Mouse (Mus musculus) neural tube, embryonic 13.5 days (tissue): ENCODE results near the gene Gm14214. TPM values are rescaled to one million over a fixed set of nuclear protein-coding genes. Genes with fewer than 3 reads are reported as not detected.

Experiments used
- ATAC-seq: fragments of 200-750 bp; cut with Nextera tagmentation; 2 replicates; pipeline ENCODE4 v1.8.0; 2017; ENCODE audit warnings: low read depth, mild to moderate bottlenecking, moderate TSS enrichment, moderate library complexity
- H3K27ac ChIP-seq: fragments of 300-500 bp; sonication (generic); replicated peaks from 2 replicates; pipeline ENCODE4 v1.5.1; 2015; ENCODE audit warnings: moderate library complexity, mild to moderate bottlenecking, inconsistent platforms
- H3K27me3 ChIP-seq: fragments of 300-500 bp; sonication (generic); 2 replicates; pipeline ENCODE4 v1.6.1; 2015; ENCODE audit warnings: mild to moderate bottlenecking, inconsistent platforms
- H3K36me3 ChIP-seq: fragments of 300-500 bp; sonication (generic); 2 replicates; pipeline ENCODE4 v1.6.1; 2015; ENCODE audit warnings: mild to moderate bottlenecking, inconsistent platforms
- H3K4me1 ChIP-seq: fragments of 300-500 bp; sonication (generic); replicated peaks from 2 replicates; pipeline ENCODE4 v1.6.1; 2015; ENCODE audit warnings: inconsistent platforms
- H3K4me2 ChIP-seq: fragments of 300-500 bp; sonication (generic); 2 replicates; pipeline ENCODE4 v1.6.1; 2015; ENCODE audit warnings: inconsistent platforms, mild to moderate bottlenecking, moderate library complexity
- H3K4me3 ChIP-seq: fragments of 300-500 bp; sonication (generic); 2 replicates; pipeline ENCODE4 v1.5.1; 2015; ENCODE audit warnings: mild to moderate bottlenecking, inconsistent platforms
- H3K9ac ChIP-seq: fragments of 300-500 bp; sonication (generic); 2 replicates; pipeline ENCODE4 v1.6.1; 2015; ENCODE audit warnings: moderate library complexity, mild to moderate bottlenecking, inconsistent platforms
- H3K9me3 ChIP-seq: fragments of 300-500 bp; sonication (generic); 2 replicates; pipeline ENCODE4 v1.6.1; 2016; ENCODE audit warnings: inconsistent platforms
- WGBS: fragments of 180-500 bp; shearing (Covaris S2); methylation state at CpG from one replicate; pipeline ENCODE4 v1.1.7; 2015; 5-methylcytosine and 5-hydroxymethylcytosine counted together
- polyA plus RNA-seq: library from polyadenylated mRNA; unstranded; fragments of >200 nt; fragmentation: Nextera tagmentation; extraction: Ambion mirVana; gene quantifications from 2 replicates; pipeline ENCODE4 v1.2.1, GENCODE M21; 2015

Gene Gm14214
- polyA plus RNA-seq, 1 experiment from 2014 or later = not detected

- Histone ChIP-seq H3K27ac (peak within 1 kb of the TSS; percentile 99), H3K9ac (peak within 1 kb of the TSS; percentile 94), H3K27me3 (no peaks in the 10 kb centered on the region), H3K4me3 (peak within 1 kb of the TSS; percentile 98), H3K9me3 (no peaks in the 10 kb centered on the region), H3K4me2 (peak within 1 kb of the TSS; percentile 98), H3K4me1 (peaks cover 38% of the 10 kb centered on the region), H3K36me3 (no peaks in the 10 kb centered on the region)
- WGBS = under 1% methylated on average over 89 of the region's 89 CpGs
- ATAC-seq = peak; percentile 97
Observed at GRCm38 (mm10) chr2:154790656-154791483, 21.0 kb upstream of the Gm14214 start, which contains the start of the genes Raly and a. Gene Raly, plus strand, starts transcription at chr2:154791096. Gene a, plus strand, starts transcription at chr2:154791402.

GRCm38 (mm10) chr2:154789977-154790655, 20.3 kb upstream of the Gm14214 start:
- Histone ChIP-seq H3K4me1 (peaks cover 44% of the 10 kb centered on the region), H3K27me3 (no peaks in the 10 kb centered on the region), H3K9me3 (no peaks in the 10 kb centered on the region), H3K4me2 (peak overlapping the region; percentile 98), H3K36me3 (no peaks in the 10 kb centered on the region), H3K9ac (peak overlapping the region; percentile 47), H3K4me3 (peak overlapping the region; percentile 98), H3K27ac (peak overlapping the region; percentile 99)
- no peak for ATAC-seq
- WGBS = 5% methylated on average over 14 of the region's 14 CpGs

GRCm38 (mm10) chr2:154789381-154789780, 19.6 kb upstream of the Gm14214 start:
- Histone ChIP-seq H3K27me3 (no peaks in the 10 kb centered on the region), H3K9ac (no peak overlapping the region), H3K4me1 (peaks cover 40% of the 10 kb centered on the region), H3K36me3 (no peaks in the 10 kb centered on the region), H3K4me3 (no peak overlapping the region), H3K27ac (no peak overlapping the region), H3K4me2 (no peak overlapping the region), H3K9me3 (no peaks in the 10 kb centered on the region)
- WGBS = 74% methylated on average over 6 of the region's 6 CpGs
- no peak for ATAC-seq

- Histone ChIP-seq H3K4me1 (peaks cover 29% of the 10 kb centered on the region), H3K4me3 (no peak overlapping the region), H3K9ac (no peak overlapping the region), H3K4me2 (no peak overlapping the region), H3K36me3 (no peaks in the 10 kb centered on the region), H3K9me3 (no peaks in the 10 kb centered on the region), H3K27me3 (no peaks in the 10 kb centered on the region), H3K27ac (no peak overlapping the region)
- ATAC-seq = no peak
- 80% methylated on average over 11 of the region's 11 CpGs for WGBS
Observed at GRCm38 (mm10) chr2:154786776-154787175, 16.9 kb upstream of the Gm14214 start.

GRCm38 (mm10) chr2:154786187-154786586, 16.4 kb upstream of the Gm14214 start:
- H3K9ac ChIP-seq = no peak overlapping the region
- H3K9me3 ChIP-seq = no peaks in the 10 kb centered on the region
- no peak overlapping the region for H3K27ac ChIP-seq
- H3K27me3 ChIP-seq = no peaks in the 10 kb centered on the region
- H3K4me2 ChIP-seq = no peak overlapping the region
- H3K4me3 ChIP-seq = no peak overlapping the region
- no peaks in the 10 kb centered on the region for H3K36me3 ChIP-seq
- WGBS = 51% methylated on average over 3 of the region's 3 CpGs
- H3K4me1 ChIP-seq = peaks cover 29% of the 10 kb centered on the region
- no peak for ATAC-seq

- Histone ChIP-seq H3K27me3 (no peaks in the 10 kb centered on the region), H3K4me2 (no peak overlapping the region), H3K4me1 (peaks cover 29% of the 10 kb centered on the region), H3K36me3 (no peaks in the 10 kb centered on the region), H3K4me3 (no peak overlapping the region), H3K9ac (no peak overlapping the region), H3K27ac (no peak overlapping the region), H3K9me3 (no peaks in the 10 kb centered on the region)
- no peak for ATAC-seq
- 65% methylated on average over 3 of the region's 3 CpGs for WGBS
Observed at GRCm38 (mm10) chr2:154785284-154785683, 15.5 kb upstream of the Gm14214 start.

- 43% methylated on average over 17 of the region's 17 CpGs for WGBS
- peaks cover 23% of the 10 kb centered on the region for H3K4me1 ChIP-seq
- no peaks in the 10 kb centered on the region for H3K9me3 ChIP-seq
- no peak overlapping the region for H3K4me3 ChIP-seq
- no peak overlapping the region for H3K4me2 ChIP-seq
- peak overlapping the region; percentile 61; the same call in 1 of the 2 replicates for H3K27ac ChIP-seq
- no peak overlapping the region for H3K9ac ChIP-seq
- no peak for ATAC-seq
- H3K27me3 ChIP-seq = no peaks in the 10 kb centered on the region
- H3K36me3 ChIP-seq = no peaks in the 10 kb centered on the region
Observed at GRCm38 (mm10) chr2:154782856-154783650, 13.2 kb upstream of the Gm14214 start.

GRCm38 (mm10) chr2:154782361-154782760, 12.5 kb upstream of the Gm14214 start:
- Histone ChIP-seq H3K4me2 (no peak overlapping the region), H3K4me1 (peaks cover 23% of the 10 kb centered on the region), H3K27ac (no peak overlapping the region), H3K27me3 (no peaks in the 10 kb centered on the region), H3K9ac (no peak overlapping the region), H3K9me3 (no peaks in the 10 kb centered on the region), H3K4me3 (no peak overlapping the region), H3K36me3 (no peaks in the 10 kb centered on the region)
- WGBS = 72% methylated on average over 4 of the region's 4 CpGs
- ATAC-seq = no peak

GRCm38 (mm10) chr2:154779648-154780047, 9.8 kb upstream of the Gm14214 start:
- no peak overlapping the region for H3K4me2 ChIP-seq
- ATAC-seq = no peak
- peaks cover 17% of the 10 kb centered on the region for H3K4me1 ChIP-seq

GRCm38 (mm10) chr2:154776496-154776895, 6.7 kb upstream of the Gm14214 start:
- Histone ChIP-seq H3K27me3 (no peaks in the 10 kb centered on the region), H3K9me3 (no peaks in the 10 kb centered on the region), H3K9ac (no peak overlapping the region), H3K36me3 (no peaks in the 10 kb centered on the region), H3K4me3 (no peak overlapping the region), H3K4me1 (0 out of 2 replicates have a peak, but pooled peaks cover under 1% of the 10 kb centered on the region), H3K27ac (no peak overlapping the region), H3K4me2 (no peak overlapping the region)
- WGBS = 77% methylated on average over 7 of the region's 7 CpGs
- ATAC-seq = no peak

More at GRCm38 (mm10) chr2:154779648-154780047, 9.8 kb upstream of the Gm14214 start:
- 75% methylated on average over 3 of the region's 3 CpGs for WGBS
- H3K27me3 ChIP-seq = no peaks in the 10 kb centered on the region
- H3K4me3 ChIP-seq = no peak overlapping the region
- H3K9me3 ChIP-seq = no peaks in the 10 kb centered on the region
- H3K9ac ChIP-seq = no peak overlapping the region
- no peaks in the 10 kb centered on the region for H3K36me3 ChIP-seq
- no peak overlapping the region for H3K27ac ChIP-seq

GRCm38 (mm10) chr2:154774032-154774431, 4.2 kb upstream of the Gm14214 start:
- WGBS = 89% methylated on average over 1 of the region's 1 CpGs
- H3K9me3 ChIP-seq = no peaks in the 10 kb centered on the region
- H3K36me3 ChIP-seq = no peaks in the 10 kb centered on the region
- no peak overlapping the region for H3K4me3 ChIP-seq
- no peaks in the 10 kb centered on the region for H3K27me3 ChIP-seq
- H3K27ac ChIP-seq = no peak overlapping the region
- H3K9ac ChIP-seq = no peak overlapping the region
- ATAC-seq = no peak
- H3K4me1 ChIP-seq = 0 out of 2 replicates have a peak, but pooled peaks cover 5% of the 10 kb centered on the region
- H3K4me2 ChIP-seq = no peak overlapping the region
